Mouse (Mus musculus) spleen, postnatal 14 days (tissue): ENCODE measurements at regions not wholly inside any gene's neighbourhood (a gene's known extent, or its start where the extent isn't known, plus 50 kb on each side); places are given as distances from the start of the nearest gene placed in this dataset.
"Not testable (repeated sequence)": the region's sequence is repeated elsewhere in the genome, so short reads cannot be mapped to it uniquely, and the experiment has no call there.

Experiments
- DNase-seq, 2 experiments: peaks; one replicate each; pipeline ENCODE4 v3.0.0; 2021 to 2022; ENCODE audit warnings: low spot score in 2 of 2

DNA sequence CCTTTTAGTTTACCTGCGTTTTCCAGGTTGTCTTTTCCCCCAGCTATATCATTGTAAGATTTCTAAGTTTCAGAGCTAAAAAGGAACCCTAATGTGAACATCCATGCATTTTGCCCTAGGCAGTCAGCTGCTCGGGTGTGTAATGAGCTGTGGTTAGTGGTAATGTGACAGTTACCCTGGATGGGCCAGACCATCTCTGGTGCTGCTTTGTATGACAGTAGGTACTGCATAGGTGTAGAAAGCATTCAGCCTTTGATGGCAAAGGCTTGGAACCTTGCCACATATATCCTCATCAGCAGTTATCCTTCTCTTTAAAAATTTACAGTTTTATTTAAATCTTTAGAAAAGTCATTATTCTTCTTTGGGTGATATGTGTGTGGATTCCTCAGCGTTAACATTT, 222.5 kb downstream of the Dact1 start:
- DNase-seq, result no peak

DNA sequence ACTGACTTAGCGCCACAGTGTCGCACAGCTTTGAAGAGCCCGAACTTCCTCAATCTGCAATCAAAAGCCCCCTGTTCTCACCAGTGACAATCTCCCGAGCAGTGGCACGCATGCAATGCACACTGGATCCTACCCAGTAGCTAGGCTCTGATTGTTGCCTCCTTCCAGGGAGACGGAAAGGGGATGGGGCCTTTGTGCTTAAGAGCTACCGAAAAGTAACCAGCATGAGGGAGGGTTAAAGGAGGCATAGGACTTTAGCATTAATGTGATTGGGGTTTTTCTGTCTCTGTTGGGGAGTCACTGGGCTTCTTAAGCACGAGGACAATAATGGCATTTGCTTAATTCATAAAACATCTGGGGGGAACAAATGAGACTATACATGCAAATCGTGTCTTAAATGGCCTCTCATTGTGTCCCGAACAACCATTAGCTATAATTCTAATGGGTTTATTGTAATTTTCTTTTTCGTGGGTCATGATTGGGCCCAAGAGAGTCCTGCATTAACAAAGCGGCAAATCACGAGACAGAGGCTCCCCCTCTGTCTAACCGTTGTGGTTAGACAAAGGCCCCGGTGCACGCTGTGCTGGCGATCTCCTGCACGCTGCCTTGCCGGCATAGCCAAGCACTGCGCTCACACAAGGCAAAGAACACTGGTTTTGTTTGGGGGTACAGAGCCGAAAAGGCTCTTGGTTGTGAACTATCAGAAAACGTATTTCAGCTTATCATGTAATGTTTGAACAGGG, 223.2 kb downstream of the Dact1 start:
- no peak for DNase-seq

DNA sequence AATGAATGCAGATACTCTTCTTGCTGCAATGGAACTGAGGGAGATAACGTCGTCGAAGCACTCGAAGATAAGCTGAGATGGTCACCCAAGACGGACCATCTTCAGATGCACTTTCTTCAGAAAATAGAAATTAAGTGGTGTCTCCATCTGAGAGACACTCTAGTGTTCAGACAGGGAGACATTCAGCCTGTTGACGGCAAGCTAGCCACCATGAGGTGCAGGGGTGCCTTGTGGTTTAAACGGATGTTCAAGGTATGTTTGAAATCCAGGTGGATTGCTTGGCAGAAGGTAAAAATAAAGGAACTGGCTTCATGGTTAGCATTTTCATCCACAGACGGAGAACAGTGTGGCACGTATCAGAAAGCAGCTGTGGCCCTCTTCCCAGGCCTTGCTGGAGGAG, 224.0 kb downstream of the Dact1 start:
- no peak for DNase-seq

DNA sequence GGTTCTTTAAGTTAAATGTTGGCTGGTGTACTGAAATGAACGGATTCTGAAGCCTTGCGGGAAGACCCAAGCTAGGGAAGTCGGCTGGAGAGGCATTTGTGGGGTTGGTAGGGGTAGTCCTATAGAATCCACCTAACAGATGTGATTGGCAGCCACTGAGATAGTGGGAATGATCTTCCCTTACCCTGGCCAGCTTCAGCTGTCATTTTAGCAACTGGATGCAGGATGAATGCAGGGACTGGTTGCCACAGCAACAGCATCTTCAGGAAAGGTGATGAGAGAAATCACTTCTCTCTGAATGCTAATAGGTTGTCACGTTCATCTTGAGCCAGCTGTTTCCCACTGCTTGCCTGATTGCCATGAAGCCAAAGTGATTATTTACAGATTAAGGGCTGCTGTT, 224.5 kb downstream of the Dact1 start:
- no peak for DNase-seq

DNA sequence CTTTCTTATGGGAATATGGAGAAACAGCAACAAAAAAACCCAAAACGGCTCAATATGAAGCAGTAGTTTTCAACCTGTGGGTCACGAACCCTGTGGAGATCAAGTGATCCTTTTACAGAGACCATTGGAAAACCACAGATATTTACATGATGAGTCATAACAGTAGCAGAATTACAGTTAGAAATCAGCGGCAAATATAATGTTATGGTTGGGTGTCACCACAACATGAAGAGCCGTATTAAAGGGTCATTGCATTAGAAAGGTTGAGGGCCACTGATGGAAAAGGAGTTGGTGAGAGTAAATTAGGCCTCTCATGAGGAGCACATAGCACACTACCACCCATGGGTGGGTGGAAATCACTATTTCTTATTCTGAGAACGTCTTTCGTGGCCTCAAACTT, 225.6 kb downstream of the Dact1 start:
- DNase-seq, result no peak

GRCm38 (mm10) chr12:71535831-71536230, 226.1 kb downstream of the Dact1 start:
- DNase-seq, result not testable (repeated sequence)

DNA sequence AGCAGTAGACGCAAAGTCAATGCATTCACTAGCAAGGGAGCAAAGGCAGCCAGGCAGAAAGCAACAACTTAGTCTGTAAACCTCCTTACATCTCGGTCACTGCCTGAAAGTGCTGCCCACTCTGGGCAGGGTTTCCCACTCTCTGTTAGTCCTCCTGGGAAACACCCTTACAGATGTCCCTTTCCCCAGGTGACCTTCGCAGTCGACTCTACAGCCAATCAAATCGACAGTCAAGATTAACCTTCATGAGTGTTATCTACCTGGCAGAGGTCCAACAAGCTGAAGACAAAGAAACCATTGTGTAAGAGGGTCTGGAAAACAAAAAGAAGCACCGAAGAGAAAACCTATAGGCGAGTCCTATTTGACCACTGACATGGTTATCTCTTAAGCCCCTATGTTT, 229.0 kb downstream of the Dact1 start:
- no peak for DNase-seq

- no peak for DNase-seq
These were observed 230.6 kb downstream of the Dact1 start for GRCm38 (mm10) chr12:71540279-71540678.

- DNase-seq, result no peak
These were observed 232.3 kb downstream of the Dact1 start for GRCm38 (mm10) chr12:71541961-71542360.

DNA sequence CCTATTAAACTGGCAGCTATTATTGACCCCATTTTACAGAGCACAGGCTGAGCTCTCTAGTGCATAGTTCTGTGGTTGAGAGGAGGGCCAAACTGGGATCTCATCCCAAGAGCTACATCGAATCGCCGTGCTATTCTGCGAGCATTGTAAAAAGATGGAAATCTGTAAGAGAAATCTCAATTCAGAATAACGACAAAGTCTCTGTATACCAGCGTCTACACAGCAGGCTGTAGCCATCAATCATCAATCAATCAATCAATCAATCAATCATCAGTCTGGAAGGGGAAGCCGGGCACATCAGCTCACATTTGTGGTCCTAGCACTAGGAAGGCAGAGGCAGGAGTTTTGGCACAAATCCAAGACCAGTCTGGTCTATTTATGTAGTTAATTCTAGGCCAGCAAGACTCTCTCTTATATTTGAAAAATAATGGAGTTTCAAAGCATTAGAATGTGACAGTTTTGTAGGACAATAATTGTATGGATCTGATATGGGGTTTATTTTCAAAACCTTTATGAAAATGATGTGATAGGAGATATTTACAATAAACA, 234.0 kb downstream of the Dact1 start:
- DNase-seq, result no peak

GRCm38 (mm10) chr12:71544401-71545159, 234.9 kb downstream of the Dact1 start:
- no peak for DNase-seq

GRCm38 (mm10) chr12:71546523-71547265, 237.0 kb downstream of the Dact1 start:
- no peak for DNase-seq

DNA sequence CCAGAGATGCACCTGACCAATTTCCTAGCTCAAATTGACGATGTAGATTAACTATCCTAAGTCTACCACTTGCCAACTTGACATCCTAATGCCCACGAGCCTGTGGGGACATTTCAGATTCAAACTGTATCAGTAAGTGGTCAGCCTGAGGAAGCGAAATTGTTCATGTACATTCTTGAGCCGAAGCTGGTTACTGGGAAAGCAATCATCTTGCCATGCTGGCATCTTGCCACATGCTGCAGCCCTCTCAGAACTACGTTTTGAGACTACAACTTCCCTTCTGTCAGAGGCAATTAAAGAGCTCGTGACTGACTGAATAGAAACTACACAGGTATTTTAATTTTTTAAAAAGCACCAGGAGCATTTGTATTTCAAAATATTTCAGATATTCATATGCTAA, 239.7 kb downstream of the Dact1 start:
- no peak for DNase-seq

DNA sequence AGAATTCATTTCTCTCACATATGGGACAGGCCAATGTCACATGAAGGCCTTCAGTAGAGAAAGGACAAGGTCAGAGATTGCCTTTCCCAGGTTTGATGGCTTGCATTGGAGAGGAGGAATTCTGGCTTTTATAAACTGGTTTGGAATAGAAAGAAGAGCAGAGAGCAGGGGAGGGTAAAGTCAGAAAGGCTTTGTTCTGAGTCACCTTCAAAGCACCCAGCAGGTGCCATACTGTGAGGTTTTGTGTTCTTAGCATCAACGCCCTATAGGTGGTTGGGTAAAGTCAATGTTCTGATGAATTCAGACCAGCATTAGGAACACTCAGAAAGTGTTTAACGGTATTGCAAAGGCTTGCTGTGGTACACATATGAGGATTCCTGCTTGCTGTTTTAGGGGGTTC, 244.5 kb downstream of the Dact1 start:
- no peak for DNase-seq

DNA sequence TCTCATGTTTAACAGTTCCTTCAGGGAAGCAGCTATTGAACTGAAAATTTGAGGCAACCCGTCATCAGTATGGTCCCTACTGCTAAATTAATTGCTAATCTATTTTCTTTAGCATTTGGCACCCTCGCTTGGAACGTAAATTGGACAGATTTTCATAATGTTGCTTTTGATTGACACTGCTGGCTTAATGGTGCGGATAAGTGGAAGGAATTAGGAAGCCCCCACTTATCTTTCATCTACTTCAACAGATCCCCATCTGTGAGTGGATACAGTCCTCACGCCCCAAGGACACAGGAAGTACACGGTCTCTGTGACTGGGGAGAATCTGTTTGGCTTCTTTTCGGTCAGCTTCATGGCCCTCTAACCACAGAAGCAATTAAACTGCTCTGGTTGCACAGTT, 251.6 kb downstream of the Dact1 start:
- no peak for DNase-seq

DNA sequence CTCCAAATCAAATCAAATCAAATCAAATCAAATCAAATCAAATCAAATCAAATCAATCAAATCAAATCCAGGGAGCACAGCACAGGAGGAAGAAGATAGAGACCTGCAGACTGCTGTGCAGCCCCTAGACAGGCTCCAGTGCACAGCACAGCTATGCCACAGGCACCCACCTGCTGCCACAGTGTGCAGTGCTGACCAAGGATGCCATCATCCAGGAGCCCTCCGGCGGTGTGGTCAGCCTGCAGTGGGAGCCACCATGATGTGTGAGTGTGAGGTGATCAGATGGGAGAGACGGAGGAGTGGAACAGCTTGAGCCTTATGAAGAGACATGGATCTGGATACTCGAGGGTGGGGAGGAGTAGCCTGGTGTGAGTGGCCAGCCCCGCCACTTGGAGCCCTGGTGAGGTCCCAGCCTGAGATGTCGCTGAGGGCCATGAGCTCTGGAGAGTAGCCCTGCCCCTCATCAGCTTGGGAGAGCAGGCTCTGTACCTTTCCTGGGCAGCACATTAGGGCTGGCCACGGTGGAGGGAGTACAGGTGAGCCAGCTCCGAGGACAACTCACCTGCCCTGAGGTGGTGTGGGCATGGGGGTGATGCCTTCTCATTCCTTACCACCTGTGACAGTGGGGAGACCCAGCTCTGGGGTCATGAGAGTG, 252.4 kb downstream of the Dact1 start:
- no peak for DNase-seq

- DNase-seq, result no peak
These were observed 253.5 kb downstream of the Dact1 start for GRCm38 (mm10) chr12:71563219-71563618.

DNA sequence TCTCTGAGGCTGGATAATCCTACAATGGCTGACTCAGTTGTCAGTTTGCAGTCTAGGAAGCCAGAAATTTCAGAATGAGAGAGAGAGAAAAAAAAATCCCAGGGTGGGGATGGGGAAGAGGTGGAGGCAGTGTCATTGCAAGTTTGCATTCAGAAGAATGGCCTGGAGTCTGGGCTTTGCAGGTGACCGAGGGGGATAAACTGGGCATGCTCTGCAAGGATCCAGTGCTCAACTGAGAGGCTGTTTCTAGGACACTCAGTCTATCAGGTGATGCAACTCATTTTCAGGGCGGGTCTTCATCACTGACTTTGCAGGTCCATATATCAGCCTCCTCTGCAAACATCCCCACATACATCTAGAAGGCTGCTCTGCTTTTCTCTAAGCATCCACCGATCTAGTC, 256.7 kb downstream of the Dact1 start:
- DNase-seq, result no peak

DNA sequence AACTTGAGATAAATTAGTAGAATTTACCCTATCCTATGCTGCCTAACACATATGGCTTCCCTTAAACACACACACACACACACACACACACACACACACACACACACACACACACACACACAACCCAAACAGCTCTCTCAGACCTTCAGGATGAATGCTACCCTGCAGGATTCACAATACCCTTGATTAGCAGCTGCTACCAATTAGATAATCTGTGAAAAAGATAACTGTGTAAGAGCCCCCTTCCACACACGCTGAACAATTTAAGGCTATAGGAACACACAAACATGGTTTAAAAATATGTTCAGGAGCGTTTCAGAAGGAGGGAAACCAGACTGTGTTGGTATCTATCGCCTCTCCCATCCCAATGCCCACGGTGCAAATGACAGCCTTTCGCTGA, 258.6 kb downstream of the Dact1 start:
- no peak for DNase-seq

GRCm38 (mm10) chr12:71568880-71569390, 259.3 kb downstream of the Dact1 start:
- no peak for DNase-seq

GRCm38 (mm10) chr12:71569662-71570061, 260.0 kb downstream of the Dact1 start:
- DNase-seq, result no peak

- no peak for DNase-seq
These were observed 260.4 kb downstream of the Dact1 start for GRCm38 (mm10) chr12:71570116-71570515.
